Mouse (Mus musculus): ENCODE data around the gene Hebp2. TPM values are rescaled to one million over a fixed set of nuclear protein-coding genes. Genes with fewer than 3 reads are reported as not detected.

Hebp2 gene
- total RNA-seq, 2 experiments from 2014 or later, result 2.7 to 2.8 TPM

GRCm38 (mm10) chr10:18505690-18506089, 40.2 kb downstream of the Hebp2 start:
- no peak for TF ChIP-seq CTCF (conservative IDR thresholded peaks at IDR 0.05)
- no peak overlapping the region for H3K27ac ChIP-seq
- DNase-seq (ENCODE audit: low spot score in 2 of 2), result no peak
- no peak overlapping the region for H3K4me3 ChIP-seq

GRCm38 (mm10) chr10:18501997-18502396, 43.9 kb downstream of the Hebp2 start:
- Histone ChIP-seq H3K4me3 (no peak overlapping the region), H3K27ac (no peak overlapping the region)
- TF ChIP-seq CTCF (conservative IDR thresholded peaks at IDR 0.05), result no peak
- no peak for DNase-seq (ENCODE audit: low spot score in 2 of 2)

- peak overlapping the region; percentile 36; the same call in 1 of the 2 replicates for H3K27ac ChIP-seq
- no peak overlapping the region for H3K4me3 ChIP-seq
- TF ChIP-seq CTCF (conservative IDR thresholded peaks at IDR 0.05), result no peak
- no peak for DNase-seq (ENCODE audit: low spot score in 2 of 2)
Measured at GRCm38 (mm10) chr10:18497066-18497465, 48.8 kb downstream of the Hebp2 start.

DNA sequence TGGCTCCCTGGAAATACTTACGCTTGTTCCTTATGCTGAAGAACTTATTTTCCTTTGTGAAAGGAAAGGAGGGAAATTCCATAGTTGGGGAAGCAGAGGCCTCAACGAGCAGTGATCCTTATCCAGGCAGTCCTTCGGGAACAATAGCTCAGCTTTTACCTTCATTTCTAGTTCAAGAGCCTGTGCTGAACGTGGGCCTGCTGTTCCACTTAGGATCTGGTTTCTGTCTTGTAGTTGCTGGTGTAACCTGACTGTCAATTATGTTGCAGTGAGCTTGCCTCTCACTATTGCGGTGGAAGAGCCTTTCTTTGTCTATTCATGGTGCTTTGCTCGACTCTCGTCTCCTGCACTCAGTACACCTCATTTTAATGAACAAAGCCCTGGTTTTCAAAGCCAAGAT, 51.6 kb downstream of the Hebp2 start:
- Histone ChIP-seq H3K4me3 (no peak overlapping the region), H3K27ac (no peak overlapping the region)
- no peak for TF ChIP-seq CTCF (conservative IDR thresholded peaks at IDR 0.05)
- no peak for DNase-seq (ENCODE audit: low spot score in 2 of 2)

- Histone ChIP-seq H3K27ac (no peak overlapping the region), H3K4me3 (no peak overlapping the region)
- TF ChIP-seq CTCF (conservative IDR thresholded peaks at IDR 0.05), result no peak
- DNase-seq (ENCODE audit: low spot score in 2 of 2), result no peak
Measured at GRCm38 (mm10) chr10:18493010-18493894, 52.6 kb downstream of the Hebp2 start.

GRCm38 (mm10) chr10:18491952-18492351, 53.9 kb downstream of the Hebp2 start:
- no peak for TF ChIP-seq CTCF (conservative IDR thresholded peaks at IDR 0.05)
- no peak overlapping the region for H3K4me3 ChIP-seq
- H3K27ac ChIP-seq, result no peak overlapping the region
- no peak for DNase-seq (ENCODE audit: low spot score in 2 of 2)

DNA sequence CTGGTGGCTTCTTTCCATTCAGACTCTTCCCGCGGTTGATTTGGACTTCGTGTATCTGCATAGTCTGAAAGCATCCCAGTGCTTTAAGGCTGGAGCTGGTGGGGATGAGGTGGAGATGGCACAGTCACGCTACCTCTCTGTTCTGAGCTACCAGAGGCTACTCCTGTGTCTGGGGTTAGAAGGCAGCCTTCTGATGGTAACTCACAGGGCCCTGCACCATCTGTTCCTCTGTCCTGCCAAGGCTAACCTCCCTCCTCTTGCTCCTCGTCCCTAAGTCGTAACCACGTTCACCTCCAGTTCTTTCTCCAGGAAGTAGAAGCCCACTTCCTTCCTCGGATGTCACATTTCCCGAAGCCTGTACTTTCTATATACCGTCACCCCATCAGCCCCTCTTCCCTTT, 55.9 kb downstream of the Hebp2 start:
- Histone ChIP-seq H3K27ac (no peak overlapping the region), H3K4me3 (no peak overlapping the region)
- DNase-seq (ENCODE audit: low spot score in 2 of 2), result no peak
- TF ChIP-seq CTCF (conservative IDR thresholded peaks at IDR 0.05), result no peak

Other genes starting within 250 kb of the Hebp2 start
- gene Nhsl1, start 227.1 kb downstream of the Hebp2 start, total RNA-seq (2021), result 10 to 100 TPM; 47.5 to 51.6 TPM
- gene Arfgef3, start 197.9 kb upstream of the Hebp2 start, total RNA-seq (2021), result 10 to 100 TPM; 86.1 to 87.7 TPM
- not detected for gene Gm4922, start 240.7 kb upstream of the Hebp2 start, total RNA-seq (2021)